Mouse (Mus musculus) yolk sac, embryonic 10.5 days (tissue): ENCODE measurements around the gene Polr2l.
"Not testable (repeated sequence)": the region's sequence is repeated elsewhere in the genome, so short reads cannot be mapped to it uniquely, and the experiment has no call there.

Experiments used
- DNase-seq: peaks from one replicate; pipeline ENCODE4 v3.0.0-alpha.2; 2017; ENCODE audit warnings: low spot score

Gene Polr2l

GRCm38 (mm10) chr7:141447110-141447991, 27.6 kb downstream of the Polr2l start, which contains the start of gene Rplp2:
Rplp2 (plus strand) TSS chr7:141447370.
- peak; percentile 98 for DNase-seq

GRCm38 (mm10) chr7:141446374-141446773, 28.6 kb downstream of the Polr2l start:
- DNase-seq, result not testable (repeated sequence)

DNA sequence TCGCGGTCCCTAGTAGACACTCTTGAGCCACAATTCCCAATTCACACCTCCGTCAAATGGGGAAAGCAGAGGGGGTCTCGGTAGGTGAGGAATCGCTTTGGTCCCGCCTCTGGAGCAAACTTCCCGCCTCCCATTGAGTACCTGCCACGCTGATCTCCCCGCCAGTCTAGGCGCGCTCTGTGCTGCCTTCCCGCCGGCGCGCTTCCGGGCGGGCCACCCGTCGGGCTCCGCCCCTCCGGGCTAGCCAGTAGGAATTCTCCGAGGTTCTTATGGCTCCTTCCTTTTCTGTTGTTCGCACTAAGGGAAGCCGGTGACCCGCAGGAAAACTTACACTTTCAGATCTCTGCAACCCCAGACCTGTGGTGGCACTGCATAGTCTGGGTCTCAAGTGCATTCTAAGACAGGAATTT, 31.1 kb downstream of the Polr2l start, which contains the start of gene Pidd1:
Pidd1 (minus strand) TSS at position 198 of the 410 bp plus-strand sequence.
- DNase-seq, result peak; percentile 80

DNA sequence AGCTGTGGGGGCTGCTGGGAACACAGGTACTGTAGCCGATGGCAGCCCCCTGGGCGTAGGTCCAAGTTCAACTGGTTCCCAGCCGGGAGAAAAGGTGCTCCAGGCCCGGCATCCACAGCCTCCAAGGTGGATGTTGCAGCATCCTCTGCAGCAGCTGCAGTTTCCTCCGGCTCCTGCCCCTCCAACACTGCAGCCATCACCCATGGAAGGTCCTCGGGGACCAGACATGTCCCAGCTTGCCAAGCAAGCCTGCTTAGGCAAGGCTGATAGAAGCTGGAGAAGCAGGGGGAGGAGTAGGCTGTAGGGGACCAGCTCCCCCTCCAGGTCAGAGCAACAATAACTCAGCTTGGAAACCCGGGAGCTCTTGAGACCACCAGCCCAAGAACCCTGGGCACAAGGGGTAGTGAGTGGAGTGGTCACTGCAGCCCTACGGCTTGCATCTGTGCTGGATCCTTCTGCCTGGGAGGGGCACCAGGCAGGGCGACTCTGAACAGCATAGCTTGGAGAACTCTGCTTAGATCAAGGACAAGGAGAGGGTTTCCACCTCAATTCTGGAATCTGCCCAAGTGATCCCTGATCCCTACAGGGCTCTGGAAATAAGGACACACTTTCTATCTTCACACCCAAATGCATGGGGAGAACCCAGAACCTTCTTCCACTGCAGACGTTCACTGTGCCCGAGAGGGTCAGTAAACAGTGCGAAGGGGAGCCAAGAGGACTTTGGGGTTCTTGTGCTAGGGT, 31.7 kb downstream of the Polr2l start:
- no peak for DNase-seq

DNA sequence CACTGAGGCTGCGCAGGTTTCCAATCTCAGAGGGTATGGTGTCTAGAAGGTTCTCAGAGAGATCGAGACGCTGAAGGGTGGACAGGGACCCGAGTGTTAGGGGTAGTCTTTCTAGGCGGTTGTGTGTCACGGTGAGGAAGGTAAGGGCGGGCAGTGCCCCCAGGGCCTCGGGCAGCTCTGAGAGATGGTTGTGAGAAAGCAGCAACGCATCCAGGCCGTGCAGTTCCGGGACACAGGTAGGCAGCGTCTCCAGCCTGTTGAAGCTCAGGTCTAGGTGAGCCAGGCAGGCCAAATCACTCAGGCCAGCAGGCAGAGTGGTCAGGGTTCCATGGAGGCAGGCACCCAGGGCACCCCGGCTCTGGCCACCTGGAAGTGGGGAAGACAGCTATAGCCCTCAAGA, 32.7 kb downstream of the Polr2l start:
- no peak for DNase-seq

GRCm38 (mm10) chr7:141441460-141441859, 33.5 kb downstream of the Polr2l start:
- no peak for DNase-seq

DNA sequence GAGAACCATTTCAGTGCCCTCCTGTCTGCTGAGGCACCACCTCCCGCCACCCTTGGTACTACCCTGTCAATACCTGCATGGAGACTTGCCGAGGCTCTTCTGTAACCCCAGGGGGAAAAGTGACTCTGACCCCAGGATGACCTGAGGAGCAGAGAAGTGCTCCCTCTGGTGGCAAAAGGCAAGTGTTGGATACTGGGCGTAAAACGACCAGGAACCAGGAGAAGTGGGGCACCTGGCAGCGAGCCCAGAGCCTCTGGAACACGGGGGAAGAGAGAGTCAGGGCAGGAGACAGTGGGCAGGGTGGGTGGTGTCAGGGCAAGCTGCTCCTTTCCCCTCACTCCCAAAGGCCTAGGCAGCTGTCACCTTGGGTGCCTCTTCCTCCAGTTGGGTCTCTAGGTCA, 34.3 kb downstream of the Polr2l start:
- DNase-seq, result no peak

DNA sequence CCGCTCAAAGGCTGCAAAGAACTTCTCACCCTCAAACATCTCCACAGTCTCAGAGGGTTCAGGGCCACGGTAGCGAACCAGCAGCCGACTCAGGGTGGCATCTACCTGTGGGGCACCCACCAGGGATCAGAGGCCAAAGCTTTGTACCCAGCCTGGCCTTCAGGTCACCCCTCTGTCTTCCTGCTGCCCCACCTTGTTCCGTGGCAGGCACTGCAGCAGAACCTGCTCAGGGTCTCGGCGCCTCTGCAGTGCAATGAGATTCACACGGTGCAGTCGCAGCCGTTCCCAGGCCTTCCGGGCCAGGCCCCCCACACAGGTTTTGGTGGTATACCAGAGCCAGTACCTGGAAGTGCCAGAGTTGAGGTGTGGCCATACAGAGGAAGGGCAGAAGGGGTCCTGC, 35.1 kb downstream of the Polr2l start:
- no peak for DNase-seq

DNA sequence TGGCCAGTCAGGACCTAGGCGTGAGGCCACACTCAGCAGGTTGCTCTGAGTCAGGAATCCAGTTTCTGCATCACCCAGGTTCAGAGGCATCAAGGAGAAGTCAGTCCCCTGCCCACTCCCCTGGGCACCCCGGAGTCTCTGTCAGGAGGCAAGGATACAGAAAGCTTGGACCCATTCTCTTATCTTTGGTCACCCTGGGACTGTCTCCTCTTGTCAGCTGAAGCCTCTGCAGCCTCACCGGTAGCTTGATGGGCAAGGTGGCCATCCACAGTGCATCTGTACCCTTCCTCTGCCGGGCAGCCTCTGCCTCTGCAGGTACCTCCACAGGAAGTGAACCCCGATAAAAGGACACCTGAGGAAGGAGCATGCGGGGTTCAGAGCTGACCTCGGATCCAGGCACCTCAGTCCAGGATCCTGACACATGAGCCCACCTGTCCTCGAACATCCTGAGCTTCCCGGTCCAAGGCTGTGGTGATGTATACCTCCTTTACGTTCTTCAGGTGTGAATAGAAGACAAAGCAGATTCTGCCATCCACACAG, 35.7 kb downstream of the Polr2l start:
- no peak for DNase-seq

DNA sequence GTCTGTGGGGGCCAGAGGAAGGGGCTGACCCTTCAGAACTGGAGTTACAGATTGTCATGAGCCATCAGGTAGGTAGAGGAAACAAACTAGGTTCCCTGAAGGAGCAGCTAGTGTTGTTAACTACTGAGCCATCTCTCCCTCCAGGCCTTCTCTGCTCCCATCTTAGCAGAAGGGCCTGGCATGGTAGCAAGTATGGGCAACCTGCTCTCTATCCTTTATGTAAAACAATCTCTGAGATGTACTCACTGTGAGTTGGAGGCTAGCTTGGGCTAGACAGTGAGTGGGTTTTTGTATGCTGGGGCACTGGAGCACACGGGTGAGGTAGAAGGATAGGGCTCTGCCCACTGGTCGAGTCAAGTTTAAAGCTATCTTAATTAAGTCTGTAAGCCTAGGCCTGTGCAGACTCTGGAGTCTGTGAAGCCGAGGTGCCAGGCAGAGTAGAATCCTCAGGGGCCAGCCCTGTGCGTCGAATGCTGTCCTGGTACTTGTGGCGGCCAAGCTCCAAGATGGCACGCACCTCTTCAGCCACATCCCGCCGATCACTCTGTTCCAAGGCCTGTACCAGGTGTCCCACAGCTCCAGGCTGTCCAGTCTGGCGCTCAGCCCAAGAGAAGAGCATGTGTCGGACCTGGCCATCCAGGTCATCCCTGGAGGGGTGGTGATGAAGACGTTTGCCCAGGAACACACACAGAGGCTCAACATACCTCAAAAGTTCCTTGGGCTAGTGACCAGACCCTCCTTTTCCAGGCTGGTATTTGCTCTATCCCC, 36.5 kb downstream of the Polr2l start:
- DNase-seq, result no peak

- peak; percentile 85 for DNase-seq
These were observed 37.5 kb downstream of the Polr2l start, which contains the start of gene Slc25a22 for GRCm38 (mm10) chr7:141437178-141438120. Slc25a22 (minus strand) TSS chr7:141437892.

DNA sequence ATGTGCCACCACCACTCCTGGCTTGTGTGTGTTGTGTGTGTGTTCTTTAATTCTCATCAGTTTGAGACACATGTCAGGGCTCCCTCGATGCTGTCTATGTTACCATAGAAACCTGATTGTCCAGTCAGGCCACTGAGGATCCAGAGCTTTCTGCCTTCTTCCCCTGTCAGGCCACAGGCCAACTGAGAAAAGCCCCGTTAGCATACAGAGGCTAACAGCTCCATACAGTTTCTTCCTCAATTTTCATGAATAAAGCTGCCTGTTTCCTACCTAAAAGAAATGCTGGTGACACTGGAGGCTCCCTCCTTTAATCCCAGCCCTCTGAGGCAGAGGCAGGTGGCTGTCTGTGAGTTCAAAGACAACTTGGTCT, 38.4 kb downstream of the Polr2l start:
- DNase-seq, result no peak

GRCm38 (mm10) chr7:141435856-141436522, 38.9 kb downstream of the Polr2l start:
- peak; percentile 72 for DNase-seq

DNA sequence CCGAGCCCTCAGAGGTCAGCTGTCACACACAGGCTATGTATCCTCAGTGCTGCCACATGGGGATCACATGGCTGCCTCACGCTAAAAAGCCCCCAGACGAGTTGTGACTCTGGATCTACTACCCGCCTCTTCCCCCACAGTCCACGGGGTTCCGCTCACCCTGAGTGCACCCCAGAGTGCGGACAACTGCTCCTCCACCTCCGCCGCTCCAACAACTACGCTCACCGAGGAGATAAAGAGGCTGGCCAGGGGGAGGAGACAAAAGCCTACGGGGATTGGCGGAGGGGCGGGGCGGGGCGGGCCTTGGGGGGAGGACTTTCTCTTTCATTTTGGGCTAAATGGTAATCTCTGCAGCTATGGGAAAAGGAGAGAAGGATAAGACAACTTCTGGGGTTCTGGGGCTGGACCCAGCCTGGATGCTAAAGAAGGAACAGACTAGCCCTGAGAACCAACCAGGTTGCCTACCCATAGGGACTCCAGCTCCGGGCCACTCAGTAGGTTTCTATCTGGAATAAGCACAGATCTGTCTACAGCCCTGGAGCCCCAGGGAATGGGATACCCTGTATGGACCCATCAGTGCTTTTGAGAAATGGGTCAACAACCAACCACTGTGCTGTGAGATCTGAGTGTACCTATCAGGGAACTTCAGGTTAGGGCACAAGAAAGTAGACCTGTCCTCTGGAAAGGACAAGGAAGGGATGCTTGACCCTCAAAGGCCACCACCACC, 39.6 kb downstream of the Polr2l start:
- DNase-seq, result peak; percentile 78

GRCm38 (mm10) chr7:141434464-141434863, 40.5 kb downstream of the Polr2l start:
- DNase-seq, result no peak

GRCm38 (mm10) chr7:141433517-141434400, 41.2 kb downstream of the Polr2l start:
- no peak for DNase-seq

DNA sequence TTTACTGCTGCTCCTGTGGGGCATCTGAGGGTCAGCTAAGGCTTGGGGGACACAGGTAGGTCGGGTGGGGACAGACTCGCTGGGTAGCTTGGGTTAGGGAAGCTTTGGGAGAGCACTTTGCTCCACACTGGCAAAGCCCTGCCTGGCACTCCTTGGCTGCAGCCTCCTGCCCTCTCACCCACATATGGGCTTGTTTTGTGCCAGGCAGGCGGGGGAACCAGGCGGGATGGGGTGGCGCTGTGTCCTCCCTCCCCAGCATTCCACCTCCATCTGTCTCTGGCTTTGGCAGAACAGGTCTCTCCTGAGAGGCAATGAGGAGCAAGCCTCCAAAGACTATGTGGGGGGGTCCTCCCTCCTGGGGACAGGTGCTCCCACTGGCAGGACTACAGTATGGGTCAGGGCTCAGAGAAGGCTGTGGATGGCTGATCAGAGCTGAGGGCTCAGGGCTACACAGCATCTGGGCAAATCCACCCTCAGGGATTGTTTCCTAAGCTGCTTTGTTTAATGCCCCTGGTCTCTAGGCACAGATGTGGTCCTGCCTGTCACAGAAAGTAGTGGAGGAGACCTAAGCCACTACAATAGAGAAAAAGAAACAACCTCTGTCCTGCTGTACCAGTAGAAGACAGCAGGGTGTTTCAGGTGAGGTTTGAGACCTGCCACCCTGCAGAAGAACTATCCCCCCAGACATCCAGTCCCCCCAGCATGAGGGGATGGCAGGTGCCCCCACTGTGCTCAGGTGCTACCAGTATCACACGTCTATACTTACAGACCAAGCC, 42.0 kb downstream of the Polr2l start:
- DNase-seq, result no peak

- DNase-seq, result no peak
These were observed 42.7 kb downstream of the Polr2l start for GRCm38 (mm10) chr7:141432186-141432611.
